Mouse (Mus musculus) embryonic fibroblast, embryonic 13.5 days (primary cell): ENCODE results near the gene Ncf4. TPM values are rescaled to one million over a fixed set of nuclear protein-coding genes. Genes with fewer than 3 reads are reported as not detected.

Experiments used
- H3K27ac ChIP-seq: 2 replicates; pipeline ENCODE4 v1.5.1; 2012; ENCODE audit warnings: low read length, control low read depth, inconsistent platforms; ENCODE audit not compliant: insufficient read depth
- H3K4me1 ChIP-seq: 2 replicates; pipeline ENCODE4 v1.6.1; 2011; ENCODE audit warnings: low read length; ENCODE audit not compliant: control insufficient read depth, insufficient read depth
- H3K4me3 ChIP-seq: 2 replicates; pipeline ENCODE4 v1.5.1; 2011; ENCODE audit warnings: mild to moderate bottlenecking, control low read depth, low read length; ENCODE audit not compliant: insufficient read depth
- CTCF ChIP-seq: IDR thresholded peaks from 2 replicates; pipeline ENCODE4 v1.5.1; 2011; ENCODE audit warnings: mild to moderate bottlenecking, control low read depth, low read length, moderate library complexity, borderline replicate concordance; ENCODE audit not compliant: insufficient read depth
- POLR2A ChIP-seq: IDR thresholded peaks from 2 replicates; pipeline ENCODE4 v1.6.1; 2011; ENCODE audit warnings: low read depth, mild to moderate bottlenecking, control low read depth, low read length, moderate library complexity
- polyA plus RNA-seq: library from polyadenylated mRNA; stranded (reverse); fragments of >200 nt; gene quantifications from 2 replicates; pipeline ENCODE4 v1.2.4, GENCODE M21; 2011; ENCODE audit warnings: low read depth; ENCODE audit not compliant: missing spikeins, insufficient read length

Gene Ncf4
- polyA plus RNA-seq, 1 experiment = 1.3 TPM

DNA sequence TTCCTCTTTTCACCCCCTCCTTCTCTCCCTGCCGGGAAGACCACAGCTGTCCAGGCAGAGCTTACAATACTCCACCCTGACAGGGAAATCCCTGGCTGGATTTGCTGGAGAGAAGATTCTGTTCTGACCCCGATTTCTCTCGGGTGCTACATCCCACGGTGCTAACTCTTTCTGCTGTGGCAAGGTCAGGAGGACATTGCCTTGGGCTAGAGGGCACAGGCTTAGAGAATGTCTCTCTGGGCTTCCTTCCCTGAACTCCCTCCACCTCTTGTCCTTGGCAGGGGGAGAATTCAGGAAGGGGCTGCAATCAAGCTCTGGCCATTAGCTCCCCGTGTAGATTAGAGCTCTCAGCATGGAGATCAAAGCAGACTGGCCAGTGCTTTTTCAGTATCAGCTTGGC, 65.3 kb downstream of the Ncf4 start:
- no peak overlapping the region for H3K4me3 ChIP-seq
- no peaks in the 10 kb centered on the region for H3K4me1 ChIP-seq
- H3K27ac ChIP-seq = no peak overlapping the region
- TF ChIP-seq CTCF = no peak
- no peak for TF ChIP-seq POLR2A

DNA sequence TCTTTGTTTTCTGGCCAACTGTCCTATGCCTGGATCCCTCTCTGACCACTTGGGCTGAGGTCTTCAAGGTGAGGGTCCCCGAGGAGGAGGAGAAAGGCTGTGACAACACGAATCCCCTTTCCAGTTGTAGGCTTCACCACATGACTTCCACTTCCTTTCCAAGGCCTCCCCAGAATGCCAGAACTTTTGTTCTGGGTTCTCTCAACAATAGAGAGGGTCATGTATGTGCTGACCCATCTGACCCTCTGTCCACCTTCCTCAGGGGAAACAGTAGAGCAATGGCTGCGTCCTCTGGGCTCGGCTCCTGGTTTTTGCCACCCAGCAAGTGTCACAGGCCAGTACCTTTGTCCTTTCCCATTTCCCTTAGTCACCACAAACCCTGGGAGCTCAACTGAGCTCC, 66.4 kb downstream of the Ncf4 start:
- TF ChIP-seq POLR2A = no peak
- TF ChIP-seq CTCF = no peak
- Histone ChIP-seq H3K4me1 (no peaks in the 10 kb centered on the region), H3K4me3 (no peak overlapping the region), H3K27ac (no peak overlapping the region)

Other genes with a start within 250 kb of the Ncf4 start
- gene Cacng2, start 124.8 kb upstream of the Ncf4 start, polyA plus RNA-seq = not detected in 2 replicates
- gene Ift27, start 70.7 kb upstream of the Ncf4 start, polyA plus RNA-seq = 35.1 and 35.9 TPM in 2 replicates
- gene Pvalb, start 38.4 kb upstream of the Ncf4 start, polyA plus RNA-seq = not detected in 2 replicates
- gene Csf2rb2, start 60.9 kb downstream of the Ncf4 start, polyA plus RNA-seq = 0.30 TPM in 1 of 2 replicates, not detected in the other
- 0.18 and 1.2 TPM in 2 replicates for gene Csf2rb, start 81.0 kb downstream of the Ncf4 start, polyA plus RNA-seq
- not detected in 2 replicates for gene Tex33, start 151.1 kb downstream of the Ncf4 start, polyA plus RNA-seq
- 3.5 and 5.0 TPM in 2 replicates for gene Tst, start 161.1 kb downstream of the Ncf4 start, polyA plus RNA-seq
- gene Mpst, start 161.6 kb downstream of the Ncf4 start, polyA plus RNA-seq = 9.6 and 13.3 TPM in 2 replicates
- 90.6 and 110 TPM in 2 replicates for gene Kctd17, start 183.8 kb downstream of the Ncf4 start, polyA plus RNA-seq
- not detected in 2 replicates for gene Tmprss6, start 223.8 kb downstream of the Ncf4 start, polyA plus RNA-seq